Mouse (Mus musculus) testis, adult 2 months (tissue): ENCODE results near the gene Ttc29.

Experiments
- CTCF ChIP-seq: fragments of 200-500 bp; IDR thresholded peaks from 2 replicates; pipeline ENCODE4 v1.5.1; 2012; ENCODE audit warnings: low read depth, mild to moderate bottlenecking, inconsistent platforms, low read length, moderate library complexity; ENCODE audit not compliant: control insufficient read depth, insufficient read depth, insufficient replicate concordance
- POLR2A ChIP-seq: fragments of 200-500 bp; IDR thresholded peaks from 2 replicates; pipeline ENCODE4 v1.6.1; 2012; ENCODE audit warnings: low read depth, mild to moderate bottlenecking, inconsistent platforms, low read length, moderate library complexity; ENCODE audit not compliant: control insufficient read depth

DNA sequence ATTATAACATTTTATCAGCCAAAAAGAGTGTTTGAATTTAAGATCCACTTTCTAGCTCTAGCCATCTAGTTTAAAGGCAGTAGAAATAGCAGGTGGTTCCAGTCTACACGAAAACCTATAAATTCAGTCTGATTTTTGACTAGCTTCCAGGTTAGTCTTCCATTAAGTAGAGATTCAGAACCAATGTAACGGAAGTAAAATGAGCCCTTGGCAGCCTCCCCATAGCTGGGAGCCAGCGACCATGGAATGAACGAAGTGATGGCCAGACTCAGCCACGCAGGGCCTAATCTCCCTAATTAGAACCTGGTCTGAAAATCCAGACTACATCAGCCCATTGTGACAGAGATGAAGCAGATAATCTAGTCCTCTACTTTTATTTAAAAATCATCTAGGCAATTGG is 140.8 kb downstream of the Ttc29 start:
- TF ChIP-seq POLR2A (no peak), CTCF (no peak)
